ENCODE assay signal across 17 mouse cellular contexts in the genomic region with DNA sequence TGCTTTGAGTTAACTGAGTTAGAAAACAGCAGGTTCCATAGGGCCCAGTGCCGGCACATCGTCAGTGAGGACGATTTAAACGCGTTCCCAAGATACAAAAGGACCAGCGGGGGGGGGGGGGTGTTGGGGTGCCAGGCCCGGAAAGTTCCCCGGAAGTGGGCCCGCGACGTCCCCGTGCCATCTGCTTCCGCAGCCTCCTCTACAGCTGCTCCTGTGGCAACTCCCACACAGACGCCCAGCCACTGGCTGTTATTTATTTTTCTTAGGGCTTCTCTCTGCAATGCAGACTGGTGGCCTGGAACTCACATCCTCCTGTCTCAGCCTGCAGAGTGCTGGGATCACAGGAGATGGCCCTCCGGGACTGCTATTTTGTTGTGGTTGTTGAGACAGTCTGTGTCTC. TPM values are rescaled to one million over a fixed set of nuclear protein-coding genes. Genes with fewer than 3 reads are reported as not detected.
DNase-seq lines count a peak whose midpoint lies in the region; ATAC-seq lines count a peak whose summit lies in the region.
"Had no signal": no experiment of that assay in that cellular context is flagged by ENCODE, and none has a peak within 500 bp of the region (broad histone marks: within the 10 kb centered on the region; RNA-seq: fewer than 3 reads in every experiment).

No protein-coding gene starts in this region.

- no peaks in the 10 kb centered on the region for H3K9me3 ChIP-seq in embryonic facial prominence, embryonic 11.5 days (replicated peaks; ENCODE audit: control insufficient read depth, low read length)
- no peaks in the 10 kb centered on the region for H3K9me3 ChIP-seq in embryonic facial prominence, embryonic 10.5 days
- no peaks in the 10 kb centered on the region for H3K9me3 ChIP-seq in forebrain, embryonic 10.5 days
- H3K9me3 ChIP-seq: embryonic facial prominence, embryonic 13.5 days; hindbrain, embryonic 15.5 days; kidney, embryonic 15.5 days; limb, embryonic 12.5 days; lung, embryonic 15.5 days had no signal

- no peak for ATAC-seq in embryonic facial prominence, embryonic 11.5 days (replicated peaks; ENCODE audit: insufficient number of reproducible peaks, low FRiP score, low TSS enrichment, low read depth)
- ATAC-seq: forebrain, postnatal 0 days; midbrain, embryonic 16.5 days had no signal

- no peak overlapping the region for H3K27ac ChIP-seq in embryonic facial prominence, embryonic 11.5 days (replicated peaks; ENCODE audit: low read depth, low read length)
- H3K27ac ChIP-seq in embryonic facial prominence, embryonic 10.5 days (replicated peaks): no peak overlapping the region
- H3K27ac ChIP-seq in forebrain, embryonic 10.5 days: no peak overlapping the region
- H3K27ac ChIP-seq: embryonic facial prominence, embryonic 13.5 days; hindbrain, embryonic 15.5 days; kidney, embryonic 15.5 days; limb, embryonic 12.5 days; lung, embryonic 15.5 days had no signal

- H3K4me3 ChIP-seq in embryonic facial prominence, embryonic 11.5 days (ENCODE audit: low read depth, low read length): no peak overlapping the region
- H3K4me3 ChIP-seq in embryonic facial prominence, embryonic 10.5 days: no peak overlapping the region; the same call in 1 of the 2 replicates
- H3K4me3 ChIP-seq in forebrain, embryonic 10.5 days: no peak overlapping the region
- H3K4me3 ChIP-seq: embryonic facial prominence, embryonic 13.5 days; hindbrain, embryonic 15.5 days; kidney, embryonic 15.5 days; limb, embryonic 12.5 days; lung, embryonic 15.5 days had no signal

- peaks cover 9% of the 10 kb centered on the region for H3K4me1 ChIP-seq in embryonic facial prominence, embryonic 11.5 days (ENCODE audit: control insufficient read depth, insufficient read depth, low read length)
- H3K4me1 ChIP-seq in embryonic facial prominence, embryonic 10.5 days: peaks cover 39% of the 10 kb centered on the region
- peaks cover 62% of the 10 kb centered on the region for H3K4me1 ChIP-seq in forebrain, embryonic 10.5 days

- no peaks in the 10 kb centered on the region for H3K36me3 ChIP-seq in embryonic facial prominence, embryonic 11.5 days (replicated peaks; ENCODE audit: control insufficient read depth, insufficient read depth, low read depth, low read length)
- H3K36me3 ChIP-seq in embryonic facial prominence, embryonic 10.5 days (replicated peaks): no peaks in the 10 kb centered on the region
- H3K36me3 ChIP-seq in forebrain, embryonic 10.5 days (replicated peaks): no peaks in the 10 kb centered on the region
- H3K36me3 ChIP-seq: embryonic facial prominence, embryonic 13.5 days; hindbrain, embryonic 15.5 days; kidney, embryonic 15.5 days; limb, embryonic 12.5 days; lung, embryonic 15.5 days had no signal

- WGBS in embryonic facial prominence, embryonic 11.5 days: 30% methylated on average over 15 of the region's 15 CpGs
- 38% methylated on average over 15 of the region's 15 CpGs for WGBS in embryonic facial prominence, embryonic 10.5 days
- 49% methylated on average over 15 of the region's 15 CpGs for WGBS in forebrain, embryonic 10.5 days

- H3K27me3 ChIP-seq in embryonic facial prominence, embryonic 11.5 days (ENCODE audit: control insufficient read depth, insufficient read depth, low read length): peaks cover 43% of the 10 kb centered on the region
- peaks cover 96% of the 10 kb centered on the region for H3K27me3 ChIP-seq in embryonic facial prominence, embryonic 10.5 days (replicated peaks; ENCODE audit: low read depth, poor library complexity, severe bottlenecking)
- H3K27me3 ChIP-seq in forebrain, embryonic 10.5 days (ENCODE audit: poor library complexity, severe bottlenecking): peaks cover 91% of the 10 kb centered on the region

- H3K9ac ChIP-seq in embryonic facial prominence, embryonic 11.5 days (replicated peaks; ENCODE audit: low read length): 0 out of 2 replicates have a peak overlapping the region, but pooled peaks have one; percentile 18
- H3K9ac ChIP-seq: embryonic facial prominence, embryonic 13.5 days; forebrain, postnatal 0 days; hindbrain, embryonic 15.5 days; kidney, embryonic 15.5 days; limb, embryonic 12.5 days; lung, embryonic 15.5 days had no signal

- H3K4me2 ChIP-seq in embryonic facial prominence, embryonic 11.5 days (ENCODE audit: low read depth, low read length): no peak overlapping the region
- H3K4me2 ChIP-seq: embryonic facial prominence, embryonic 13.5 days; hindbrain, embryonic 15.5 days; kidney, embryonic 15.5 days; limb, embryonic 12.5 days; lung, embryonic 15.5 days had no signal

- DNase-seq in embryonic facial prominence, embryonic 11.5 days (ENCODE audit: low spot score): no peak
- DNase-seq in embryonic facial prominence, embryonic 10.5 days (ENCODE audit: low spot score): no peak
- peak; percentile 43 to 46 for DNase-seq in B cell, adult 2 months
- peak; percentile 89 for DNase-seq in layer of hippocampus, adult 9-11 months
- peak; percentile 68 for DNase-seq in right cerebral cortex, postnatal 14 days
- no peak for DNase-seq in spleen, postnatal 10 days (ENCODE audit: low spot score in 2 of 2)
- DNase-seq in urinary bladder, postnatal 14 days (ENCODE audit: low spot score): no peak
- no peak for DNase-seq in forebrain, embryonic 10.5 days (ENCODE audit: extremely low spot score, low spot score)
- DNase-seq: adrenal gland, adult 2 months; cerebellum, adult 11 months; forebrain, postnatal 0 days had no signal

RNA-seq across cellular contexts. Expression of gene Mast3, which starts 3.7 kb away (rescaled TPM):
- polyA plus RNA-seq in embryonic facial prominence, embryonic 11.5 days (2014; fragmentation: Nextera tagmentation; extraction: Ambion mirVana): 8.3 and 9.7 TPM in 2 replicates
- polyA plus RNA-seq in embryonic facial prominence, embryonic 10.5 days (2016; fragmentation: Nextera tagmentation; extraction: Ambion mirVana): 12.4 and 13.9 TPM in 2 replicates
- polyA plus RNA-seq in forebrain, embryonic 10.5 days (2016; fragmentation: Nextera tagmentation; extraction: Ambion mirVana): 12.0 and 14.9 TPM in 2 replicates

RNA-seq across cellular contexts. Expression of gene Il12rb1, which starts 7.1 kb away (rescaled TPM):
- polyA plus RNA-seq in embryonic facial prominence, embryonic 11.5 days (2014; fragmentation: Nextera tagmentation; extraction: Ambion mirVana): 0.10 TPM in 1 of 2 replicates, not detected in the other
- not detected in 2 replicates for polyA plus RNA-seq in embryonic facial prominence, embryonic 10.5 days (2016; fragmentation: Nextera tagmentation; extraction: Ambion mirVana)
- 0.12 TPM in 1 of 2 replicates, not detected in the other for polyA plus RNA-seq in forebrain, embryonic 10.5 days (2016; fragmentation: Nextera tagmentation; extraction: Ambion mirVana)
- polyA plus RNA-seq: forebrain, postnatal 0 days; hindbrain, embryonic 15.5 days; limb, embryonic 12.5 days had no signal

RNA-seq across cellular contexts. Expression of gene Pik3r2, which starts 24.6 kb away (rescaled TPM):
- polyA plus RNA-seq in embryonic facial prominence, embryonic 11.5 days (2014; fragmentation: Nextera tagmentation; extraction: Ambion mirVana): 30.1 and 33.4 TPM in 2 replicates
- polyA plus RNA-seq in embryonic facial prominence, embryonic 10.5 days (2016; fragmentation: Nextera tagmentation; extraction: Ambion mirVana): 79.2 and 79.8 TPM in 2 replicates
- 67.1 and 69.2 TPM in 2 replicates for polyA plus RNA-seq in forebrain, embryonic 10.5 days (2016; fragmentation: Nextera tagmentation; extraction: Ambion mirVana)

RNA-seq across cellular contexts. Expression of gene Arrdc2, which starts 38.4 kb away (rescaled TPM):
- polyA plus RNA-seq in embryonic facial prominence, embryonic 11.5 days (2014; fragmentation: Nextera tagmentation; extraction: Ambion mirVana): 5.1 and 5.3 TPM in 2 replicates
- polyA plus RNA-seq in embryonic facial prominence, embryonic 10.5 days (2016; fragmentation: Nextera tagmentation; extraction: Ambion mirVana): 5.1 and 5.8 TPM in 2 replicates
- polyA plus RNA-seq in forebrain, embryonic 10.5 days (2016; fragmentation: Nextera tagmentation; extraction: Ambion mirVana): 4.8 and 5.7 TPM in 2 replicates

RNA-seq across cellular contexts. Expression of gene Mpv17l2, which starts 40.4 kb away (rescaled TPM):
- 25.8 and 33.5 TPM in 2 replicates for polyA plus RNA-seq in embryonic facial prominence, embryonic 11.5 days (2014; fragmentation: Nextera tagmentation; extraction: Ambion mirVana)
- 28.2 and 34.5 TPM in 2 replicates for polyA plus RNA-seq in embryonic facial prominence, embryonic 10.5 days (2016; fragmentation: Nextera tagmentation; extraction: Ambion mirVana)
- 30.8 and 34.3 TPM in 2 replicates for polyA plus RNA-seq in forebrain, embryonic 10.5 days (2016; fragmentation: Nextera tagmentation; extraction: Ambion mirVana)

Comparison
In these comparisons a context has a peak if more than half of its experiments do, and no peak if none do; other contexts are left out.
1. DNase-seq: peak in B cell, adult 2 months (2 of 2), layer of hippocampus, adult 9-11 months (single experiment) and right cerebral cortex, postnatal 14 days (single experiment); none in embryonic facial prominence, embryonic 11.5 days (single experiment), embryonic facial prominence, embryonic 10.5 days (single experiment), spleen, postnatal 10 days (0 of 2), urinary bladder, postnatal 14 days (single experiment) and forebrain, embryonic 10.5 days (single experiment).